Mouse (Mus musculus) c-Kit-positive CD71-negative TER-119-negative erythroid progenitor cells, embryonic 14.5 days (primary cell): ENCODE measurements around the gene Slc2a6.

Source experiments
- DNase-seq: peaks from one replicate; pipeline ENCODE4 v3.0.0-alpha.2; 2013; ENCODE audit warnings: low read depth

The Slc2a6 gene

GRCm38 (mm10) chr2:27027618-27028436 lies at the start of gene Slc2a6:
Gene Slc2a6, minus strand, starts transcription at chr2:27027998.
- DNase-seq, result peak; percentile 66

- DNase-seq, result peak; percentile 37
These were observed 47.7 kb upstream of the Slc2a6 start for GRCm38 (mm10) chr2:27075485-27075884.

- no peak for DNase-seq
These were observed 47.0 kb upstream of the Slc2a6 start for GRCm38 (mm10) chr2:27074804-27075203.

GRCm38 (mm10) chr2:27073407-27073806 lies 45.6 kb upstream of the Slc2a6 start:
- DNase-seq, result no peak

- no peak for DNase-seq
These were observed 44.2 kb upstream of the Slc2a6 start, which contains the start of gene Mymk for GRCm38 (mm10) chr2:27071978-27072377. Gene Mymk, minus strand, starts transcription at chr2:27072179.

- no peak for DNase-seq
These were observed 43.3 kb upstream of the Slc2a6 start for GRCm38 (mm10) chr2:27071137-27071536.

- DNase-seq, result no peak
These were observed 42.5 kb upstream of the Slc2a6 start for GRCm38 (mm10) chr2:27070247-27070813.

- DNase-seq, result no peak
These were observed 41.8 kb upstream of the Slc2a6 start for GRCm38 (mm10) chr2:27069646-27070045.

- DNase-seq, result no peak
These were observed 40.2 kb upstream of the Slc2a6 start for GRCm38 (mm10) chr2:27067996-27068395.

GRCm38 (mm10) chr2:27067124-27067523 lies 39.3 kb upstream of the Slc2a6 start:
- DNase-seq, result no peak

GRCm38 (mm10) chr2:27059187-27059586 lies 31.4 kb upstream of the Slc2a6 start:
- DNase-seq, result no peak

GRCm38 (mm10) chr2:27058751-27059150 lies 31.0 kb upstream of the Slc2a6 start:
- DNase-seq, result no peak

GRCm38 (mm10) chr2:27058251-27058650 lies 30.5 kb upstream of the Slc2a6 start:
- no peak for DNase-seq

- DNase-seq, result no peak
These were observed 21.6 kb upstream of the Slc2a6 start for GRCm38 (mm10) chr2:27049408-27049807.

- DNase-seq, result no peak
These were observed 18.4 kb upstream of the Slc2a6 start for GRCm38 (mm10) chr2:27045979-27046770.

- no peak for DNase-seq
These were observed 16.8 kb upstream of the Slc2a6 start for GRCm38 (mm10) chr2:27044641-27045040.

GRCm38 (mm10) chr2:27044166-27044565 lies 16.4 kb upstream of the Slc2a6 start:
- DNase-seq, result no peak

- DNase-seq, result no peak
These were observed 15.7 kb upstream of the Slc2a6 start for GRCm38 (mm10) chr2:27043461-27043860.

- no peak for DNase-seq
These were observed 14.5 kb upstream of the Slc2a6 start for GRCm38 (mm10) chr2:27042131-27042844.

GRCm38 (mm10) chr2:27039286-27039685 lies 11.5 kb upstream of the Slc2a6 start:
- no peak for DNase-seq

- DNase-seq, result peak; percentile 67
These were observed 10.8 kb upstream of the Slc2a6 start for GRCm38 (mm10) chr2:27038596-27038995.

GRCm38 (mm10) chr2:27037008-27037407 lies 9.2 kb upstream of the Slc2a6 start:
- no peak for DNase-seq
